Comparison of ENCODE assay signal across 8 mouse cellular contexts in genomic region chr8:125569533-125570365, GRCm38 (mm10). TPM values are rescaled to one million over a fixed set of nuclear protein-coding genes. Genes with fewer than 3 reads are reported as not detected.
A peak's percentile ranks its signal among the peaks of the same experiment; 100 is the strongest.
DNase-seq lines count a peak whose midpoint lies in the region; ATAC-seq and TF ChIP-seq lines count a peak whose summit lies in the region.

TSS of gene Sipa1l2 (minus strand) at chr8:125569808.

- TF ChIP-seq POLR2A in bone marrow macrophage, adult 2 months (IDR thresholded peaks at IDR 0.05; ENCODE audit: borderline replicate concordance, low read depth, low read length) = no peak
- TF ChIP-seq POLR2A in limb, embryonic 14.5 days (IDR thresholded peaks at IDR 0.05; ENCODE audit: borderline replicate concordance, extremely low read depth, insufficient read depth, insufficient read length) = peak; percentile 72; the same call in 1 of the 2 replicates
- peak; percentile 11; the same call in 1 of the 2 replicates for TF ChIP-seq POLR2A in spleen, adult 2 months (IDR thresholded peaks at IDR 0.05; ENCODE audit: low read depth, low read length)

- ATAC-seq in embryonic facial prominence, embryonic 15.5 days (ENCODE audit: insufficient number of reproducible peaks, low FRiP score, low TSS enrichment, low read depth) = peak; percentile 92
- peak; percentile 89 for ATAC-seq in limb, embryonic 14.5 days (ENCODE audit: low FRiP score, low read depth)
- ATAC-seq in midbrain, embryonic 16.5 days = peak; percentile 88

- peaks cover 11% of the 10 kb centered on the region for H3K4me1 ChIP-seq in bone marrow macrophage, adult 2 months (ENCODE audit: control insufficient read depth, insufficient read depth, low read length)
- peaks cover 18% of the 10 kb centered on the region for H3K4me1 ChIP-seq in embryonic facial prominence, embryonic 15.5 days
- H3K4me1 ChIP-seq in limb, embryonic 14.5 days (ENCODE audit: control insufficient read depth, insufficient read depth, low read length) = peaks cover 17% of the 10 kb centered on the region
- H3K4me1 ChIP-seq in midbrain, embryonic 16.5 days (ENCODE audit: control insufficient read depth, insufficient read depth, low read length) = peaks cover 30% of the 10 kb centered on the region
- peaks cover 8% of the 10 kb centered on the region; the same call in 1 of the 2 replicates for H3K4me1 ChIP-seq in spleen, adult 2 months (ENCODE audit: control insufficient read depth, insufficient read depth, insufficient read length)

- peak within 1 kb of the TSS; percentile 89 for H3K4me2 ChIP-seq in embryonic facial prominence, embryonic 15.5 days (replicated peaks)
- H3K4me2 ChIP-seq in limb, embryonic 14.5 days (replicated peaks; ENCODE audit: low read depth, low read length, severe bottlenecking) = peak within 1 kb of the TSS; percentile 94
- peak within 1 kb of the TSS; percentile 91 for H3K4me2 ChIP-seq in midbrain, embryonic 16.5 days (ENCODE audit: low read length)

- peak; percentile 87 for DNase-seq in 3T3-L1 (ENCODE audit: low read depth, low spot score)
- DNase-seq in heart, adult 9 months (ENCODE audit: low spot score in 2 of 2) = peak; percentile 96
- DNase-seq in kidney, adult 9 months = peak; percentile 97
- peak; percentile 95 for DNase-seq in limb, embryonic 14.5 days (ENCODE audit: low spot score)
- peak; percentile 85 to 98 for DNase-seq in spleen, adult 2 months (ENCODE audit: low read depth in 1 of 2, low spot score in 2 of 2)

- H3K9me3 ChIP-seq in embryonic facial prominence, embryonic 15.5 days (replicated peaks) = no peaks in the 10 kb centered on the region
- 0 out of 2 replicates have a peak, but pooled peaks cover 3% of the 10 kb centered on the region for H3K9me3 ChIP-seq in limb, embryonic 14.5 days (ENCODE audit: control insufficient read depth, low read length)
- no peaks in the 10 kb centered on the region for H3K9me3 ChIP-seq in midbrain, embryonic 16.5 days (replicated peaks; ENCODE audit: control insufficient read depth, low read length, poor library complexity, severe bottlenecking)

- H3K27me3 ChIP-seq in embryonic facial prominence, embryonic 15.5 days = no peaks in the 10 kb centered on the region
- no peaks in the 10 kb centered on the region for H3K27me3 ChIP-seq in limb, embryonic 14.5 days (ENCODE audit: control insufficient read depth, insufficient read depth, low read length)
- no peaks in the 10 kb centered on the region for H3K27me3 ChIP-seq in midbrain, embryonic 16.5 days (ENCODE audit: control insufficient read depth, insufficient read depth, low read depth, low read length)
- H3K27me3 ChIP-seq in spleen, adult 2 months (ENCODE audit: control insufficient read depth, insufficient read depth, low read length) = no peaks in the 10 kb centered on the region

- peak within 1 kb of the TSS; percentile 41 for H3K27ac ChIP-seq in bone marrow macrophage, adult 2 months (ENCODE audit: insufficient read depth, low read depth, low read length)
- H3K27ac ChIP-seq in embryonic facial prominence, embryonic 15.5 days (replicated peaks) = peak within 1 kb of the TSS; percentile 69
- H3K27ac ChIP-seq in limb, embryonic 14.5 days (replicated peaks; ENCODE audit: low read depth, low read length) = peak within 1 kb of the TSS; percentile 34; the same call in 1 of the 2 replicates
- peak within 1 kb of the TSS; percentile 76 for H3K27ac ChIP-seq in midbrain, embryonic 16.5 days (ENCODE audit: low read length)
- peak within 1 kb of the TSS; percentile 71 for H3K27ac ChIP-seq in spleen, adult 2 months (ENCODE audit: insufficient read depth, low read length)

- no peak for TF ChIP-seq CTCF in bone marrow macrophage, adult 2 months (IDR thresholded peaks at IDR 0.05; ENCODE audit: low read depth, low read length)
- TF ChIP-seq CTCF in spleen, adult 2 months (IDR thresholded peaks at IDR 0.05; ENCODE audit: extremely low read depth, insufficient read depth, insufficient read length, insufficient replicate concordance) = no peak

- WGBS in embryonic facial prominence, embryonic 15.5 days = under 1% methylated on average over 127 of the region's 129 CpGs
- under 1% methylated on average over 84 of the region's 129 CpGs for WGBS in limb, embryonic 14.5 days
- WGBS in midbrain, embryonic 16.5 days = under 1% methylated on average over 104 of the region's 129 CpGs
- WGBS in spleen, adult 2 months = under 1% methylated on average over 83 of the region's 129 CpGs

- H3K9ac ChIP-seq in embryonic facial prominence, embryonic 15.5 days = peak within 1 kb of the TSS; percentile 73
- H3K9ac ChIP-seq in limb, embryonic 14.5 days (ENCODE audit: low read depth, low read length, severe bottlenecking) = peak within 1 kb of the TSS; percentile 72
- peak within 1 kb of the TSS; percentile 80 for H3K9ac ChIP-seq in midbrain, embryonic 16.5 days (ENCODE audit: low read depth, low read length)

- peak within 1 kb of the TSS; percentile 84 for H3K4me3 ChIP-seq in bone marrow macrophage, adult 2 months (ENCODE audit: insufficient read depth, low read length)
- H3K4me3 ChIP-seq in embryonic facial prominence, embryonic 15.5 days (replicated peaks) = peak within 1 kb of the TSS; percentile 69
- H3K4me3 ChIP-seq in limb, embryonic 14.5 days (replicated peaks; ENCODE audit: low read length) = peak within 1 kb of the TSS; percentile 71
- peak within 1 kb of the TSS; percentile 74 for H3K4me3 ChIP-seq in midbrain, embryonic 16.5 days (ENCODE audit: low read depth, low read length)
- peak within 1 kb of the TSS; percentile 73 for H3K4me3 ChIP-seq in spleen, adult 2 months (ENCODE audit: extremely low read depth, insufficient read depth, insufficient read length)

- H3K36me3 ChIP-seq in embryonic facial prominence, embryonic 15.5 days = no peaks in the 10 kb centered on the region
- no peaks in the 10 kb centered on the region for H3K36me3 ChIP-seq in limb, embryonic 14.5 days (ENCODE audit: control insufficient read depth, insufficient read depth, low read length)
- no peaks in the 10 kb centered on the region for H3K36me3 ChIP-seq in midbrain, embryonic 16.5 days (ENCODE audit: control insufficient read depth, insufficient read depth, low read length)
- no peaks in the 10 kb centered on the region for H3K36me3 ChIP-seq in spleen, adult 2 months (ENCODE audit: control insufficient read depth, insufficient read depth, low read length)

RNA-seq across cellular contexts. Expression of gene Sipa1l2, which starts in this region (rescaled TPM):
- 7.1 and 9.1 TPM in 2 replicates for polyA plus RNA-seq in bone marrow macrophage, adult 2 months (2012; ENCODE audit: insufficient read depth, insufficient read length, missing spikeins)
- polyA plus RNA-seq in embryonic facial prominence, embryonic 15.5 days (2015; fragmentation: Nextera tagmentation; extraction: Ambion mirVana) = 12.6 and 12.8 TPM in 2 replicates
- 21.6 and 24.8 TPM in 2 replicates for polyA plus RNA-seq in limb, embryonic 14.5 days (2012; rRNA removed)
- polyA plus RNA-seq in limb, embryonic 14.5 days (2014; fragmentation: Nextera tagmentation; extraction: Ambion mirVana) = 11.6 and 12.4 TPM in 2 replicates
- 21.7 and 26.2 TPM in 2 replicates for polyA plus RNA-seq in midbrain, embryonic 16.5 days (2015; fragmentation: Nextera tagmentation; extraction: Ambion mirVana)
- 9.7 and 12.1 TPM in 2 replicates for polyA plus RNA-seq in spleen, adult 2 months (2012; rRNA removed)

Comparison
In these comparisons a context has a peak if more than half of its experiments do, and no peak if none do; other contexts are left out.
1. Peak in every context shown above with its lines: DNase-seq, ATAC-seq, H3K4me3 ChIP-seq and H3K27ac ChIP-seq.